Mouse (Mus musculus) neural tube, postnatal 0 days (tissue): Measurements from ENCODE around the gene Prnd. TPM values are rescaled to one million over a fixed set of nuclear protein-coding genes. Genes with fewer than 3 reads are reported as not detected.

Experiments used
- polyA plus RNA-seq: library from polyadenylated mRNA; unstranded; fragments of >200 nt; fragmentation: Nextera tagmentation; extraction: Ambion mirVana; gene quantifications from 2 replicates; pipeline ENCODE4 v1.2.1, GENCODE M21; 2015

Prnd gene
- polyA plus RNA-seq: 4.3 and 5.2 TPM in 2 replicates

GRCm38 (mm10) chr2:131950598-131951095, at the start of gene Prnd:
TSS of gene Prnd (plus strand) at chr2:131950861.

GRCm38 (mm10) chr2:131909683-131910572, 40.7 kb upstream of the Prnd start, which contains the start of the genes Prnp and Prn:
TSS of gene Prnp (plus strand) at chr2:131909928.
TSS of gene Prn (plus strand) at chr2:131909957.

Other genes with a start within 250 kb of the Prnd start
- not detected in 2 replicates for gene Erv3, start 91.1 kb upstream of the Prnd start, polyA plus RNA-seq
- 226 and 234 TPM in 2 replicates for gene Prnp, start 40.9 kb upstream of the Prnd start, polyA plus RNA-seq
- gene Prn, start 40.9 kb upstream of the Prnd start, polyA plus RNA-seq: not detected in 2 replicates
- gene Rassf2, start 79.4 kb downstream of the Prnd start, polyA plus RNA-seq: 15.9 and 17.8 TPM in 2 replicates
- 36.5 and 49.7 TPM in 2 replicates for gene Slc23a2, start 194.2 kb downstream of the Prnd start, polyA plus RNA-seq